Mouse (Mus musculus) urinary bladder, postnatal 4 days (tissue): ENCODE results near the gene Sox9.
A peak's percentile ranks its signal among the peaks of the same experiment; 100 is the strongest.

ENCODE experiments used
- DNase-seq, 2 experiments: peaks; one replicate each; pipeline ENCODE4 v3.0.0; 2021 to 2022; ENCODE audit warnings: low spot score in 2 of 2

The Sox9 gene

GRCm38 (mm10) chr11:112781994-112782356 is at the start of gene Sox9:
Gene Sox9, plus strand, starts transcription at chr11:112782224.
- DNase-seq = peak; percentile 69 to 77

GRCm38 (mm10) chr11:112732401-112732800 is 49.6 kb upstream of the Sox9 start:
- DNase-seq = no peak

GRCm38 (mm10) chr11:112737071-112737470 is 45.0 kb upstream of the Sox9 start:
- DNase-seq = no peak

GRCm38 (mm10) chr11:112739681-112740080 is 42.3 kb upstream of the Sox9 start:
- no peak for DNase-seq

- DNase-seq = no peak
These were observed 25.5 kb upstream of the Sox9 start for GRCm38 (mm10) chr11:112756516-112756915.

GRCm38 (mm10) chr11:112758056-112758455 is 24.0 kb upstream of the Sox9 start:
- no peak for DNase-seq

GRCm38 (mm10) chr11:112766956-112767355 is 15.1 kb upstream of the Sox9 start:
- no peak for DNase-seq

- DNase-seq = no peak
These were observed 14.4 kb upstream of the Sox9 start for GRCm38 (mm10) chr11:112767531-112768041.

GRCm38 (mm10) chr11:112772791-112773355 is 9.2 kb upstream of the Sox9 start:
- no peak for DNase-seq

- DNase-seq = peak in 1 of 2 experiments; percentile 48
These were observed 2.3 kb upstream of the Sox9 start for GRCm38 (mm10) chr11:112779762-112780161.

- DNase-seq = no peak
These were observed 1.6 kb upstream of the Sox9 start for GRCm38 (mm10) chr11:112780394-112780920.

- DNase-seq = peak in 1 of 2 experiments; percentile 34
These were observed 751 bp upstream of the Sox9 start for GRCm38 (mm10) chr11:112781035-112781911.

GRCm38 (mm10) chr11:112782357-112783121 is 515 bp downstream of the Sox9 start:
- DNase-seq = peak in 1 of 2 experiments; percentile 31

GRCm38 (mm10) chr11:112783401-112784346 is 1.6 kb downstream of the Sox9 start:
- DNase-seq = no peak

- DNase-seq = no peak
These were observed 2.4 kb downstream of the Sox9 start for GRCm38 (mm10) chr11:112784347-112784902.

- no peak for DNase-seq
These were observed 2.9 kb downstream of the Sox9 start for GRCm38 (mm10) chr11:112784903-112785381.

- DNase-seq = no peak
These were observed 3.6 kb downstream of the Sox9 start for GRCm38 (mm10) chr11:112785581-112785980.

- no peak for DNase-seq
These were observed 4.4 kb downstream of the Sox9 start for GRCm38 (mm10) chr11:112786427-112786826.

GRCm38 (mm10) chr11:112788296-112788695 is 6.3 kb downstream of the Sox9 start:
- DNase-seq = no peak

- DNase-seq = no peak
These were observed 14.4 kb downstream of the Sox9 start for GRCm38 (mm10) chr11:112796379-112796778.
